Mouse (Mus musculus): ENCODE results near the gene Gm20388.

DNA sequence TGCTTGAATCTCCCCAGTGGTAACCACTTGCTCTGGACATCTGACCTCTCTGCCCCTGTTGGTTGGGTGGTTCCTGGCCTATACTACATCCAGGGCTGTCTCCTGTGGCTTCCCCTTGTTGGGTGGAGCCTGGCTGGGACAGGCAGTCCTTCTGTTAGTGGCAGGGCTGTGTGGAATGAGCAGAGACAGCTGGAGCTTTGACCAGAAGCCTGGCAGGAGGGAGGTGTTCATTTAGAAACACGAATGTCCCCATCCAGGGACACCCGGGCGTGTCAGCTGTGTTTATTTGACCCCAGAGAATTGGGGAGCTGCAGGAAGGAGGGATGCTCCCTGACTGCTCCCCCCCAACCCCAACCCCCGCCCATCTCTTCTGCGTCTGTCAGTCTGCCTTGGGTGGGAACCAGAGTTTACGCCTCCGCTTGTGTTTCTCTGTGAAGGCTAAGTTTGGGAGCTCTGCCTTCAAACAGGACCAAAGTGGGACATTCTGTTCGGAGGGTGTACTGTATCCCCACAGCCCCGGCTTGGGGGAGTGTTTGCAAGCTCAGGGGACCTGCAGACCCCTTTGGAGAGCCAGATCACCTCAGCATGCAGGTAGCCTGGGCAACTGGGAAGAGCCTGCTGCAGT is 340.9 kb downstream of the Gm20388 start:
- TF ChIP-seq CTCF (IDR thresholded peaks at IDR 0.05; ENCODE audit: low read depth, low read length) (no peak), POLR2A (IDR thresholded peaks at IDR 0.05; ENCODE audit: insufficient read depth, low read length) (no peak)

Data from ES-Bruce4 (cell line).